Mouse (Mus musculus): ENCODE results near the gene Sec63.

GRCm38 (mm10) chr10:42763246-42763645, 1.9 kb downstream of the Sec63 start:
- TF ChIP-seq POLR2A (IDR thresholded peaks at IDR 0.05; ENCODE audit: insufficient read length, low read depth) (no peak), USF1 (IDR thresholded peaks at IDR 0.05; ENCODE audit: low read depth) (no peak), TCF12 (IDR thresholded peaks at IDR 0.05; ENCODE audit: insufficient read depth, poor library complexity, severe bottlenecking) (no peak), MAX (IDR thresholded peaks at IDR 0.05; ENCODE audit: low read depth) (no peak)

Data from myocyte (in vitro differentiated cells).